Mouse (Mus musculus) olfactory bulb, adult 2 months (tissue): ENCODE data around the gene Magi2.

Experiments used
- CTCF ChIP-seq: fragments of 200-500 bp; IDR thresholded peaks from 2 replicates; pipeline ENCODE4 v1.5.1; 2012; ENCODE audit warnings: low read depth, mild to moderate bottlenecking, low read length, moderate library complexity; ENCODE audit not compliant: insufficient read depth
- POLR2A ChIP-seq: fragments of 200-500 bp; IDR thresholded peaks from 2 replicates; pipeline ENCODE4 v1.6.1; 2012; ENCODE audit warnings: mild to moderate bottlenecking, low read depth, low read length, moderate library complexity; ENCODE audit not compliant: insufficient read depth

- TF ChIP-seq CTCF (no peak), POLR2A (no peak)
Measured at GRCm38 (mm10) chr5:20082368-20082767, 855.5 kb downstream of the Magi2 start.
